Mouse (Mus musculus) ES-E14 (cell line): ENCODE data around the gene Aspscr1. TPM values are rescaled to one million over a fixed set of nuclear protein-coding genes. Genes with fewer than 3 reads are reported as not detected.

Experiments
- DNase-seq: peaks from one replicate; pipeline ENCODE4 v3.0.0-alpha.2; 2013; ENCODE audit warnings: low read depth, low spot score
- H3K27ac ChIP-seq: 2 replicates; pipeline ENCODE4 v1.5.1; 2012; ENCODE audit warnings: low read depth, mild to moderate bottlenecking, low read length, moderate library complexity, mixed read lengths; ENCODE audit not compliant: poor library complexity, insufficient read depth, severe bottlenecking
- H3K36me3 ChIP-seq: 2 replicates; pipeline ENCODE4 v1.6.1; 2012; ENCODE audit warnings: mild to moderate bottlenecking, low read length, moderate library complexity, mixed read lengths; ENCODE audit not compliant: control insufficient read depth, poor library complexity, insufficient read depth, severe bottlenecking
- H3K4me1 ChIP-seq, 2 experiments: fragments of 150-350 bp in 1 of 2; sonication (generic) in 1 of 2; 2 replicates each; pipeline ENCODE4 v1.6.1; 2012; ENCODE audit warnings: low read length in 2 of 2, mild to moderate bottlenecking in 1 of 2, mixed read lengths in 1 of 2; ENCODE audit not compliant: control insufficient read depth in 2 of 2, insufficient read depth in 2 of 2, poor library complexity in 1 of 2
- H3K4me3 ChIP-seq, 2 experiments: fragments of 150-350 bp in 1 of 2; sonication (generic) in 1 of 2; 2 replicates each; pipeline ENCODE4 v1.5.1; 2012; ENCODE audit warnings: low read length in 2 of 2, low read depth in 1 of 2, mild to moderate bottlenecking in 1 of 2, mixed read lengths in 1 of 2; ENCODE audit not compliant: insufficient read depth in 1 of 2, poor library complexity in 1 of 2, severe bottlenecking in 1 of 2
- H3K9ac ChIP-seq: 2 replicates; pipeline ENCODE4 v1.6.1; 2012; ENCODE audit warnings: low read depth, mild to moderate bottlenecking, low read length, mixed read lengths; ENCODE audit not compliant: poor library complexity, insufficient read depth, severe bottlenecking
- H3K9me3 ChIP-seq: fragments of 150-350 bp; sonication (generic); 2 replicates; pipeline ENCODE4 v1.6.1; 2012; ENCODE audit warnings: low read depth, mild to moderate bottlenecking, low read length; ENCODE audit not compliant: control insufficient read depth, insufficient read depth
- CHD2 ChIP-seq: IDR thresholded peaks from 2 replicates; pipeline ENCODE4 v1.6.1; 2014; ENCODE audit warnings: mild to moderate bottlenecking, low read depth, low read length, inconsistent platforms
- HCFC1 ChIP-seq: IDR thresholded peaks from 2 replicates; pipeline ENCODE4 v1.6.1; 2012; ENCODE audit warnings: low read length, inconsistent platforms, borderline replicate concordance; ENCODE audit not compliant: insufficient read depth
- MAFK ChIP-seq: IDR thresholded peaks from 2 replicates; pipeline ENCODE4 v1.6.1; 2014; ENCODE audit warnings: mild to moderate bottlenecking, low read depth, low read length, inconsistent platforms; ENCODE audit not compliant: insufficient read depth
- ZC3H11A ChIP-seq: IDR thresholded peaks from 2 replicates; pipeline ENCODE4 v1.6.1; 2012; ENCODE audit warnings: low read depth, mild to moderate bottlenecking, inconsistent platforms, low read length, borderline replicate concordance
- ZNF384 ChIP-seq: IDR thresholded peaks from 2 replicates; pipeline ENCODE4 v1.6.1; 2012; ENCODE audit warnings: low read depth, low read length, inconsistent platforms
- in situ Hi-C, 2 experiments: fragments of 600-800 bp; cut with MboI; formaldehyde crosslinking; loops; one replicate each; pipeline ENCODE4 v1.15.1; 2025; ENCODE audit warnings: low sequenced_read_pairs in 2 of 2, inconsistent platforms in 1 of 2; ENCODE audit not compliant: unreplicated experiment in 2 of 2
- total RNA-seq: library from RNA; depleted of rRNA; stranded (reverse); fragments of 300-350 nt; gene quantifications from 2 replicates; pipeline ENCODE4 v1.2.3, GENCODE M21; 2012

Aspscr1 gene
- total RNA-seq, 1 experiment: 85.2 TPM

- Histone ChIP-seq H3K36me3 (peaks cover 23% of the 10 kb centered on the region), H3K9ac (peak overlapping the region; percentile 61), H3K4me3 (peak overlapping the region; percentile 26 to 45; a peak in 3 of 4 replicates), H3K9me3 (no peaks in the 10 kb centered on the region), H3K4me1 (peaks cover 4 to 33% of the 10 kb centered on the region in 2 experiments), H3K27ac (peak overlapping the region; percentile 56)
- in situ Hi-C loops: no loop called here
- TF ChIP-seq ZC3H11A (no peak), ZNF384 (no peak), MAFK (peak; percentile 98)
- DNase-seq: no peak
Measured at GRCm38 (mm10) chr11:120629911-120630310, 42.9 kb upstream of the Aspscr1 start.

DNA sequence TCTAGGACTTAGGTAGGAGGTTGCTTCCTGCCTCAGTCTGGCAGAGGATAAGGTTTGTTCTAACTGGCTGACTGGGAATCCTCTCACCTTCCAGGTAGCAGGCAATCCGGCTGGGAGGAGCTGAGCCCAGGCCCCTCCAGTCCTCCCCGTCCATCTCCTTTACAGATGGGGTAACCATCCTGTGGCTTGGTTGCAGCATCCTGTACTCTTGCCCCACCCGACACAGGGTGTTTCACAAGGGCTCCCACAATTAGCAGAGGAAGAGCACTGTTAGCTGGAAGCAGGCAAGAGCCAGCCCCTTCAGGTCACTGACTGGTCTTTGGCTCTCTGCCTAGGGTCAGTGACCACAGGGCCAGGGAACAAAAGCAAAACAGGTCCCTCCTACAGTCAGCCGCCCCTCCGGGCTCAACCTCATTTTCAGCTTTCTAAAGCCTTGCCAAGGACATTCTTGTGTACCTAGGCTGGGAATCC, 42.3 kb upstream of the Aspscr1 start:
- Histone ChIP-seq H3K9ac (peak overlapping the region; percentile 61), H3K27ac (peak overlapping the region; percentile 56), H3K4me1 (peaks cover 4 to 33% of the 10 kb centered on the region in 2 experiments), H3K9me3 (no peaks in the 10 kb centered on the region), H3K36me3 (peaks cover 23% of the 10 kb centered on the region), H3K4me3 (peak overlapping the region; percentile 26 to 45; a peak in 3 of 4 replicates)
- no peak for DNase-seq
- in situ Hi-C loops: no loop called here
- TF ChIP-seq HCFC1 (no peak), ZC3H11A (no peak), MAFK (no peak), CHD2 (no peak), ZNF384 (no peak)

- Histone ChIP-seq H3K9ac (peak overlapping the region; percentile 61; the same call in 1 of the 2 replicates), H3K9me3 (no peaks in the 10 kb centered on the region), H3K4me3 (no peak overlapping the region; a peak in 1 of 4 replicates), H3K36me3 (peaks cover 23% of the 10 kb centered on the region), H3K4me1 (peaks cover 4 to 35% of the 10 kb centered on the region in 2 experiments), H3K27ac (no peak overlapping the region)
- DNase-seq: no peak
- TF ChIP-seq ZNF384 (no peak), MAFK (no peak), HCFC1 (no peak), ZC3H11A (no peak), CHD2 (no peak)
- in situ Hi-C loops: no loop called here
Measured at GRCm38 (mm10) chr11:120630881-120631725, 41.7 kb upstream of the Aspscr1 start.

DNA sequence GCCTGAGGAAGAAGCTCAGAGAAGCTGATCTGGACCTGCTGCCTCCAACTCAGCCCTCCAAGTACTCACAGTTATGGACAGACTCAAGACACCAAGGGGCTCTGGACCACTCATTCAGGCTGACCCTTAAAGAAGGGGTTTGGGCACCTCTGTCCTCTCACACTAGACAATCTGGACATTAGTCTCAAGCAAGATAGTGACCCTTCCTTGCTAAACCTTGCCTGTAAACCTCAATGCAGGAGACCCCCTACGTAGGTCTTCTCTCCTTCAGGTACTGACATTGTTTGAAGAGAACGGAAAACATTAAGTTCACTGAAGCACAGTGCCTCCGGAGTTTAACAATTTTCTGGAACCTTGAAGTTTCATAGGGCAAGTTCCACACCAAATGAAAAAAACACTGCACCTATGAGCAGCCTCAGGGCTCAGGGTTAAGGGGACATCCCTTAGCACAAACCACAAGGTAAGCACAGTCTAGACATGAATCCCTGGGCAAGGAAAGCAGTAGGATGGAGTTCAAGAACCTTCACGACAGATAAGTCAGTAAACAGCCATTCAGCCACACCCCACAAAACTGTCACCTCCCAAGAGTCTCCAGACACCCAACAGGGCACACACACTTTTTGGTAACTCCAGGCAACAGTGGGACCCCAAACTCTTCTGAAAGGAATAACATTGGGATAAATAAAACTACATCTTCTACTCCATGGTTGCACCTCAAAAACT, 40.9 kb upstream of the Aspscr1 start:
- Histone ChIP-seq H3K4me1 (peaks cover 4 to 36% of the 10 kb centered on the region in 2 experiments), H3K36me3 (peaks cover 20% of the 10 kb centered on the region), H3K4me3 (peak overlapping the region; percentile 95 to 97), H3K9me3 (no peaks in the 10 kb centered on the region), H3K27ac (0 out of 2 replicates have a peak overlapping the region, but pooled peaks have one; percentile 96), H3K9ac (peak overlapping the region; percentile 98)
- in situ Hi-C loops: no loop called here
- no peak for DNase-seq
- 0 out of 2 replicates have a peak, but pooled peaks have one; percentile 5 for TF ChIP-seq MAFK
- no peak for TF ChIP-seq HCFC1
